Mouse (Mus musculus) testis, adult 2 months (tissue): ENCODE data around the gene Rab11fip3.

ENCODE experiments used
- CTCF ChIP-seq: fragments of 200-500 bp; IDR thresholded peaks from 2 replicates; pipeline ENCODE4 v1.5.1; 2012; ENCODE audit warnings: low read depth, mild to moderate bottlenecking, inconsistent platforms, low read length, moderate library complexity; ENCODE audit not compliant: control insufficient read depth, insufficient read depth, insufficient replicate concordance
- POLR2A ChIP-seq: fragments of 200-500 bp; IDR thresholded peaks from 2 replicates; pipeline ENCODE4 v1.6.1; 2012; ENCODE audit warnings: low read depth, mild to moderate bottlenecking, inconsistent platforms, low read length, moderate library complexity; ENCODE audit not compliant: control insufficient read depth

DNA sequence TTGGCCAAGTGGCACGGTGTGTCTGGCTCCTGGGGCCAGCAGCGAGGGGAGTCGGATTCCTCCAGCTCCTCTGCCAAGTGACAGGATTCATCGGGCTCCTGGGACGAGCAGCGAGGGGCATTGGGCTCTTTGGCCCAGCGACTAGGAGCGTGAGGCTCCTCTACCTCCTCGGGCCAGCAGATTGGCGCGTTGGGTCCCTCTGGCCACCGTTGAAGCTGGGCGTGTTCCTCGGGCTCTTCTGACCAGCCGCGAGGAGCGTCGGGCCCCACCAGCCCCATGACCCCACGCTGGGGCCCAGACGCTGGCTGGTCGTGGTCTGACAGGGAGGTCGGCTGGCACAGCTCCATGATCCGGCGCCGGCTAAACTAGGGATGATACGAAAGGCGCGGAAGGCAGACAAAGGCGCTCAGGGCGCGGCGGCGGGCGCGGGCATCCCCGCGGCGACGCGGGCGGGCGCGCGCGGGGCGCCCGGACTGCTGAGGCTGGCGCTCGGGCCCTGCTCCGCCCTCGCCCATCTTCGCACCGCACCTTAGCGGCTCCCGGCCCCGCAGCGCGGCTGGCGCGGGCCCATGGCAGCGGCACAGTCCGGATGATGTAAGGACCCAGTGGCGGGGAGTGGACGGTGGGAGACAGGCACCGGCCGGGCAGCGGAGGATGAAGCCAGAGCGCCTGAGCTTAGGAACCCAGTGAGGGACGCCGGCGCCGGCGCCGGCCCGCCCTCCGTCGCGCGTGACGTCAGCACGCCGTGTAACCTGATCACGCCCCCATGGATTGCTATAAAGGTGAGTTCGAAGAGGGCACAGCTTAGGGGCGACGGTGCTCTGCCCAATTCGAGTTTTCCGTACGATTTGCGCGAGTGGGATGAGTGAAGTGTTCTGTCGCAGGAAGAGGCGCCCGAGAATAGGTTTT lies at the start of gene Rab11fip3:
- TF ChIP-seq CTCF (no peak), POLR2A (peak; percentile 79)
